ENCODE assay signal across 8 mouse cellular contexts in genomic region chr7:44745076-44745475, GRCm38 (mm10). TPM values are rescaled to one million over a fixed set of nuclear protein-coding genes. Genes with fewer than 3 reads are reported as not detected.
DNase-seq lines count a peak whose midpoint lies in the region; ATAC-seq and TF ChIP-seq lines count a peak whose summit lies in the region.

No protein-coding gene starts in this region.

- H3K36me3 ChIP-seq in embryonic facial prominence, embryonic 14.5 days (ENCODE audit: control insufficient read depth, insufficient read depth, low read length), result no peaks in the 10 kb centered on the region
- no peaks in the 10 kb centered on the region for H3K36me3 ChIP-seq in limb, embryonic 13.5 days
- H3K36me3 ChIP-seq in midbrain, embryonic 15.5 days (replicated peaks), result no peaks in the 10 kb centered on the region

- no peak overlapping the region for H3K27ac ChIP-seq in bone marrow, adult 2 months (ENCODE audit: control insufficient read depth, insufficient read depth, low read depth, low read length, poor library complexity)
- H3K27ac ChIP-seq in embryonic facial prominence, embryonic 14.5 days (replicated peaks; ENCODE audit: low read depth, low read length), result no peak overlapping the region
- H3K27ac ChIP-seq in limb, embryonic 13.5 days, result no peak overlapping the region
- peak overlapping the region; percentile 78 for H3K27ac ChIP-seq in midbrain, embryonic 15.5 days

- WGBS in bone marrow, adult 2 months, result 1% methylated on average over 18 of the region's 18 CpGs
- WGBS in embryonic facial prominence, embryonic 14.5 days, result 0% methylated on average over 18 of the region's 18 CpGs
- WGBS in limb, embryonic 13.5 days, result under 1% methylated on average over 18 of the region's 18 CpGs
- WGBS in midbrain, embryonic 15.5 days, result 1% methylated on average over 18 of the region's 18 CpGs

- no peaks in the 10 kb centered on the region for H3K9me3 ChIP-seq in embryonic facial prominence, embryonic 14.5 days (ENCODE audit: control insufficient read depth, low read length)
- no peaks in the 10 kb centered on the region for H3K9me3 ChIP-seq in limb, embryonic 13.5 days
- H3K9me3 ChIP-seq in midbrain, embryonic 15.5 days, result no peaks in the 10 kb centered on the region

- peak; percentile 82 to 83 for DNase-seq in B cell, adult 2 months
- peak; percentile 90 for DNase-seq in embryonic facial prominence, embryonic 14.5 days (ENCODE audit: low spot score)
- peak; percentile 53 for DNase-seq in heart, adult 8-10 months (ENCODE audit: low spot score)
- DNase-seq in kidney, adult 8-10 months, result peak; percentile 70 to 75
- peak; percentile 68 to 75 for DNase-seq in spleen, adult 18-20 months

- peaks cover 1% of the 10 kb centered on the region; the same call in 1 of the 2 replicates for H3K4me1 ChIP-seq in bone marrow, adult 2 months (ENCODE audit: control insufficient read depth, insufficient read depth, low read length)
- H3K4me1 ChIP-seq in embryonic facial prominence, embryonic 14.5 days (ENCODE audit: control insufficient read depth, insufficient read depth, low read length), result peaks cover 15% of the 10 kb centered on the region
- peaks cover 22% of the 10 kb centered on the region for H3K4me1 ChIP-seq in limb, embryonic 13.5 days
- peaks cover 25% of the 10 kb centered on the region for H3K4me1 ChIP-seq in midbrain, embryonic 15.5 days

- peak overlapping the region; percentile 64 for H3K4me2 ChIP-seq in embryonic facial prominence, embryonic 14.5 days (ENCODE audit: low read depth, low read length)
- H3K4me2 ChIP-seq in limb, embryonic 13.5 days (replicated peaks), result peak overlapping the region; percentile 76
- H3K4me2 ChIP-seq in midbrain, embryonic 15.5 days, result peak overlapping the region; percentile 71

- peak overlapping the region; percentile 4 for H3K4me3 ChIP-seq in bone marrow, adult 2 months (replicated peaks; ENCODE audit: control insufficient read depth, low read depth, low read length)
- peak overlapping the region; percentile 42 for H3K4me3 ChIP-seq in embryonic facial prominence, embryonic 14.5 days (ENCODE audit: low read depth, low read length)
- peak overlapping the region; percentile 48 for H3K4me3 ChIP-seq in limb, embryonic 13.5 days
- peak overlapping the region; percentile 46 for H3K4me3 ChIP-seq in midbrain, embryonic 15.5 days

- peak; percentile 69 for ATAC-seq in embryonic facial prominence, embryonic 14.5 days (ENCODE audit: low read depth)
- peak; percentile 54; the same call in 1 of the 2 replicates for ATAC-seq in limb, embryonic 13.5 days (ENCODE audit: low FRiP score, low read depth)
- peak; percentile 78 for ATAC-seq in midbrain, embryonic 15.5 days (replicated peaks)

- peak; percentile 34; the same call in 1 of the 2 replicates for TF ChIP-seq POLR2A in bone marrow, adult 2 months (IDR thresholded peaks at IDR 0.05; ENCODE audit: borderline replicate concordance, control insufficient read depth, low read depth, low read length)

- H3K27me3 ChIP-seq in embryonic facial prominence, embryonic 14.5 days (replicated peaks; ENCODE audit: control insufficient read depth, insufficient read depth, low read length), result no peaks in the 10 kb centered on the region
- no peaks in the 10 kb centered on the region for H3K27me3 ChIP-seq in limb, embryonic 13.5 days
- no peaks in the 10 kb centered on the region for H3K27me3 ChIP-seq in midbrain, embryonic 15.5 days (replicated peaks)

- peak; percentile 82 for TF ChIP-seq CTCF in bone marrow, adult 2 months (IDR thresholded peaks at IDR 0.05; ENCODE audit: control insufficient read depth, insufficient read depth, low read length)

- H3K9ac ChIP-seq in embryonic facial prominence, embryonic 14.5 days (ENCODE audit: low read depth, low read length), result peak overlapping the region; percentile 55
- peak overlapping the region; percentile 67 for H3K9ac ChIP-seq in limb, embryonic 13.5 days
- peak overlapping the region; percentile 62 for H3K9ac ChIP-seq in midbrain, embryonic 15.5 days

RNA-seq across cellular contexts. Expression of gene Vrk3, which starts 3.1 kb away (rescaled TPM):
- 21.6 and 33.6 TPM in 2 replicates for polyA plus RNA-seq in bone marrow, adult 2 months (2011; ENCODE audit: insufficient read depth, insufficient read length, low replicate concordance, missing spikeins)
- 24.8 and 29.3 TPM in 2 replicates for polyA plus RNA-seq in embryonic facial prominence, embryonic 14.5 days (2014; fragmentation: Nextera tagmentation; extraction: Ambion mirVana)
- total RNA-seq in heart, adult 8-10 months (2022), result 10 to 100 TPM; 23.5 to 29.3 (median 27.3) TPM
- 35.0 and 37.2 TPM in 2 replicates for polyA plus RNA-seq in limb, embryonic 13.5 days (2015; fragmentation: Nextera tagmentation; extraction: Ambion mirVana)
- 28.4 and 29.7 TPM in 2 replicates for polyA plus RNA-seq in midbrain, embryonic 15.5 days (2015; fragmentation: Nextera tagmentation; extraction: Ambion mirVana)

RNA-seq across cellular contexts. Expression of gene Zfp473, which starts 5.8 kb away (rescaled TPM):
- polyA plus RNA-seq in bone marrow, adult 2 months (2011; ENCODE audit: insufficient read depth, insufficient read length, low replicate concordance, missing spikeins), result 0.99 and 2.3 TPM in 2 replicates
- 1.1 and 1.7 TPM in 2 replicates for polyA plus RNA-seq in embryonic facial prominence, embryonic 14.5 days (2014; fragmentation: Nextera tagmentation; extraction: Ambion mirVana)
- total RNA-seq in heart, adult 8-10 months (2022), result under 1 TPM in 2 of 4 experiments, not detected in 2; 0.06 to 0.09 TPM
- polyA plus RNA-seq in limb, embryonic 13.5 days (2015; fragmentation: Nextera tagmentation; extraction: Ambion mirVana), result 1.7 and 1.8 TPM in 2 replicates
- 1.4 and 1.5 TPM in 2 replicates for polyA plus RNA-seq in midbrain, embryonic 15.5 days (2015; fragmentation: Nextera tagmentation; extraction: Ambion mirVana)

RNA-seq across cellular contexts. Expression of gene Izumo2, which starts 36.5 kb away (rescaled TPM):
- not detected in 2 replicates for polyA plus RNA-seq in bone marrow, adult 2 months (2011; ENCODE audit: insufficient read depth, insufficient read length, low replicate concordance, missing spikeins)
- polyA plus RNA-seq in embryonic facial prominence, embryonic 14.5 days (2014; fragmentation: Nextera tagmentation; extraction: Ambion mirVana), result not detected in 2 replicates
- not detected for total RNA-seq in heart, adult 8-10 months (2022)
- polyA plus RNA-seq in limb, embryonic 13.5 days (2015; fragmentation: Nextera tagmentation; extraction: Ambion mirVana), result not detected in 2 replicates
- not detected in 2 replicates for polyA plus RNA-seq in midbrain, embryonic 15.5 days (2015; fragmentation: Nextera tagmentation; extraction: Ambion mirVana)
